Mouse (Mus musculus) liver, embryonic 12.5 days (tissue): ENCODE results near the gene Derl2. TPM values are rescaled to one million over a fixed set of nuclear protein-coding genes. Genes with fewer than 3 reads are reported as not detected.

ENCODE experiments used
- ATAC-seq: fragments of 200-750 bp; cut with Nextera tagmentation; 2 replicates; pipeline ENCODE4 v1.8.0; 2017; ENCODE audit warnings: moderate number of reproducible peaks, mild to moderate bottlenecking, moderate library complexity
- H3K27ac ChIP-seq: fragments of 300-500 bp; sonication (generic); 2 replicates; pipeline ENCODE4 v1.5.1; 2016; ENCODE audit warnings: mild to moderate bottlenecking
- H3K27me3 ChIP-seq: fragments of 300-500 bp; sonication (generic); replicated peaks from 2 replicates; pipeline ENCODE4 v1.6.1; 2016; ENCODE audit warnings: mild to moderate bottlenecking, moderate library complexity
- H3K36me3 ChIP-seq: fragments of 300-500 bp; sonication (generic); 2 replicates; pipeline ENCODE4 v1.6.1; 2016; ENCODE audit warnings: mild to moderate bottlenecking, moderate library complexity
- H3K4me1 ChIP-seq: fragments of 300-500 bp; sonication (generic); 2 replicates; pipeline ENCODE4 v1.6.1; 2016
- H3K4me2 ChIP-seq: fragments of 300-500 bp; sonication (generic); 2 replicates; pipeline ENCODE4 v1.6.1; 2016; ENCODE audit warnings: mild to moderate bottlenecking, moderate library complexity
- H3K4me3 ChIP-seq: fragments of 300-500 bp; sonication (generic); 2 replicates; pipeline ENCODE4 v1.5.1; 2016; ENCODE audit warnings: mild to moderate bottlenecking, moderate library complexity
- H3K9ac ChIP-seq: fragments of 300-500 bp; sonication (generic); 2 replicates; pipeline ENCODE4 v1.6.1; 2016; ENCODE audit warnings: mild to moderate bottlenecking, moderate library complexity
- H3K9me3 ChIP-seq: fragments of 300-500 bp; sonication (generic); replicated peaks from 2 replicates; pipeline ENCODE4 v1.6.1; 2016; ENCODE audit warnings: mild to moderate bottlenecking, moderate library complexity
- WGBS: fragments of 180-500 bp; shearing (Covaris S2); methylation state at CpG from one replicate; pipeline ENCODE4 v1.1.7; 2016; ENCODE audit not compliant: insufficient replicate concordance; 5-methylcytosine and 5-hydroxymethylcytosine counted together
- polyA plus RNA-seq: library from polyadenylated mRNA; unstranded; fragments of >200 nt; fragmentation: Nextera tagmentation; extraction: Ambion mirVana; gene quantifications from 2 replicates; pipeline ENCODE4 v1.2.1, GENCODE M21; 2016

Derl2 gene
- polyA plus RNA-seq, 1 experiment from 2014 or later: 41.4 TPM

- no peaks in the 10 kb centered on the region for H3K27me3 ChIP-seq
- ATAC-seq: peak; percentile 71
- WGBS: 78% methylated on average over 7 of the region's 7 CpGs
- no peak overlapping the region for H3K9ac ChIP-seq
- no peak overlapping the region for H3K27ac ChIP-seq
- peaks cover 23% of the 10 kb centered on the region for H3K4me1 ChIP-seq
- H3K9me3 ChIP-seq: no peaks in the 10 kb centered on the region
- no peak overlapping the region for H3K4me3 ChIP-seq
- peaks cover 69% of the 10 kb centered on the region for H3K36me3 ChIP-seq
- H3K4me2 ChIP-seq: no peak overlapping the region
Observed at GRCm38 (mm10) chr11:71012743-71013142, 6.9 kb downstream of the Derl2 start.

GRCm38 (mm10) chr11:71008321-71008720 lies 11.3 kb downstream of the Derl2 start:
- Histone ChIP-seq H3K27me3 (no peaks in the 10 kb centered on the region), H3K4me3 (no peak overlapping the region), H3K9me3 (no peaks in the 10 kb centered on the region), H3K9ac (no peak overlapping the region), H3K36me3 (peaks cover 59% of the 10 kb centered on the region), H3K4me2 (no peak overlapping the region), H3K27ac (no peak overlapping the region), H3K4me1 (peaks cover 16% of the 10 kb centered on the region)
- no peak for ATAC-seq
- 76% methylated on average over 3 of the region's 3 CpGs for WGBS

- 86% methylated on average over 7 of the region's 7 CpGs for WGBS
- H3K9ac ChIP-seq: no peak overlapping the region
- H3K27ac ChIP-seq: no peak overlapping the region
- no peaks in the 10 kb centered on the region for H3K9me3 ChIP-seq
- no peaks in the 10 kb centered on the region for H3K27me3 ChIP-seq
- no peak overlapping the region for H3K4me2 ChIP-seq
- no peak overlapping the region for H3K4me3 ChIP-seq
- no peak for ATAC-seq
- H3K4me1 ChIP-seq: peaks cover 21% of the 10 kb centered on the region
- H3K36me3 ChIP-seq: peaks cover 56% of the 10 kb centered on the region
Observed at GRCm38 (mm10) chr11:71007831-71008230, 11.8 kb downstream of the Derl2 start.

- H3K36me3 ChIP-seq: peaks cover 48% of the 10 kb centered on the region
- H3K27me3 ChIP-seq: no peaks in the 10 kb centered on the region
- peaks cover 29% of the 10 kb centered on the region for H3K4me1 ChIP-seq
- H3K9ac ChIP-seq: no peak overlapping the region
- H3K4me2 ChIP-seq: no peak overlapping the region
- no peak overlapping the region for H3K4me3 ChIP-seq
- 80% methylated on average over 6 of the region's 6 CpGs for WGBS
- no peak overlapping the region for H3K27ac ChIP-seq
- no peaks in the 10 kb centered on the region for H3K9me3 ChIP-seq
- no peak for ATAC-seq
Observed at GRCm38 (mm10) chr11:71007026-71007425, 12.6 kb downstream of the Derl2 start.

GRCm38 (mm10) chr11:71005046-71005445 lies 14.6 kb downstream of the Derl2 start:
- Histone ChIP-seq H3K27me3 (no peaks in the 10 kb centered on the region), H3K9me3 (no peaks in the 10 kb centered on the region), H3K4me2 (peak overlapping the region; percentile 90), H3K36me3 (peaks cover 42% of the 10 kb centered on the region), H3K4me1 (peaks cover 38% of the 10 kb centered on the region), H3K9ac (peak overlapping the region; percentile 83), H3K4me3 (peak overlapping the region; percentile 93), H3K27ac (peak overlapping the region; percentile 72)
- WGBS: 45% methylated on average over 5 of the region's 5 CpGs
- no peak for ATAC-seq

GRCm38 (mm10) chr11:71004316-71004773 lies 15.3 kb downstream of the Derl2 start, which contains the start of gene Dhx33:
Gene Dhx33 (minus strand): TSS chr11:71004437.
- WGBS: under 1% methylated on average over 34 of the region's 35 CpGs
- H3K9me3 ChIP-seq: no peaks in the 10 kb centered on the region
- H3K9ac ChIP-seq: peak within 1 kb of the TSS; percentile 83
- H3K36me3 ChIP-seq: peaks cover 42% of the 10 kb centered on the region
- peak within 1 kb of the TSS; percentile 90 for H3K4me2 ChIP-seq
- peaks cover 34% of the 10 kb centered on the region for H3K4me1 ChIP-seq
- ATAC-seq: peak; percentile 93
- H3K27me3 ChIP-seq: no peaks in the 10 kb centered on the region
- peak within 1 kb of the TSS; percentile 93 for H3K4me3 ChIP-seq
- H3K27ac ChIP-seq: peak within 1 kb of the TSS; percentile 82

- peaks cover 42% of the 10 kb centered on the region for H3K36me3 ChIP-seq
Observed at GRCm38 (mm10) chr11:71003611-71004315, 15.9 kb downstream of the Derl2 start.

GRCm38 (mm10) chr11:71001167-71001566 lies 18.5 kb downstream of the Derl2 start:
- no peak for ATAC-seq
- 86% methylated on average over 4 of the region's 4 CpGs for WGBS
- H3K4me3 ChIP-seq: no peak overlapping the region
- H3K9me3 ChIP-seq: no peaks in the 10 kb centered on the region
- H3K4me1 ChIP-seq: peaks cover 30% of the 10 kb centered on the region
- H3K27me3 ChIP-seq: no peaks in the 10 kb centered on the region
- H3K36me3 ChIP-seq: peaks cover 50% of the 10 kb centered on the region
- H3K9ac ChIP-seq: no peak overlapping the region
- no peak overlapping the region for H3K27ac ChIP-seq
- H3K4me2 ChIP-seq: no peak overlapping the region

More at GRCm38 (mm10) chr11:71003611-71004315, 15.9 kb downstream of the Derl2 start:
- WGBS: under 1% methylated on average over 49 of the region's 49 CpGs
- no peaks in the 10 kb centered on the region for H3K9me3 ChIP-seq
- peak; percentile 80 for ATAC-seq
- no peaks in the 10 kb centered on the region for H3K27me3 ChIP-seq
- H3K4me1 ChIP-seq: peaks cover 30% of the 10 kb centered on the region
- peak overlapping the region; percentile 90 for H3K4me2 ChIP-seq
- peak overlapping the region; percentile 83 for H3K9ac ChIP-seq
- peak overlapping the region; percentile 93 for H3K4me3 ChIP-seq
- peak overlapping the region; percentile 82 for H3K27ac ChIP-seq

GRCm38 (mm10) chr11:70982557-70983228 lies 36.9 kb downstream of the Derl2 start, which contains the start of gene C1qbp:
Gene C1qbp (minus strand): TSS chr11:70983026.
- H3K27ac ChIP-seq: peak within 1 kb of the TSS; percentile 76
- peak within 1 kb of the TSS; percentile 97 for H3K4me2 ChIP-seq
- peaks cover 41% of the 10 kb centered on the region for H3K4me1 ChIP-seq
- H3K36me3 ChIP-seq: peaks cover 76% of the 10 kb centered on the region
- H3K9ac ChIP-seq: peak within 1 kb of the TSS; percentile 93
- ATAC-seq: peak; percentile 93
- H3K4me3 ChIP-seq: peak within 1 kb of the TSS; percentile 99
- no peaks in the 10 kb centered on the region for H3K27me3 ChIP-seq
- WGBS: under 1% methylated on average over 59 of the region's 64 CpGs
- no peaks in the 10 kb centered on the region for H3K9me3 ChIP-seq

- Histone ChIP-seq H3K9ac (peak overlapping the region; percentile 93), H3K4me2 (peak overlapping the region; percentile 97), H3K27ac (peak overlapping the region; percentile 76), H3K9me3 (no peaks in the 10 kb centered on the region), H3K4me1 (peaks cover 41% of the 10 kb centered on the region), H3K27me3 (no peaks in the 10 kb centered on the region), H3K36me3 (peaks cover 76% of the 10 kb centered on the region), H3K4me3 (peak overlapping the region; percentile 99)
- 3% methylated on average over 12 of the region's 12 CpGs for WGBS
- no peak for ATAC-seq
Observed at GRCm38 (mm10) chr11:70982030-70982429, 37.6 kb downstream of the Derl2 start.

GRCm38 (mm10) chr11:70980751-70981510 lies 38.7 kb downstream of the Derl2 start:
- peak; percentile 38 for ATAC-seq
- peaks cover 76% of the 10 kb centered on the region for H3K36me3 ChIP-seq
- H3K4me1 ChIP-seq: peaks cover 41% of the 10 kb centered on the region
- peak overlapping the region; percentile 62 for H3K27ac ChIP-seq
- H3K4me3 ChIP-seq: peak overlapping the region; percentile 99
- 74% methylated on average over 14 of the region's 14 CpGs for WGBS
- H3K9me3 ChIP-seq: no peaks in the 10 kb centered on the region
- peak overlapping the region; percentile 97 for H3K4me2 ChIP-seq
- H3K9ac ChIP-seq: peak overlapping the region; percentile 93; the same call in 1 of the 2 replicates
- no peaks in the 10 kb centered on the region for H3K27me3 ChIP-seq
